Mouse (Mus musculus): ENCODE results near the gene Nat8l.

- peak; percentile 54 for TF ChIP-seq CTCF (IDR thresholded peaks at IDR 0.05; ENCODE audit: low read depth)
- TF ChIP-seq EP300 (IDR thresholded peaks at IDR 0.05; ENCODE audit: low read depth) = no peak
These were observed 18.9 kb downstream of the Nat8l start for GRCm38 (mm10) chr5:34014652-34015051.

Data from liver, postnatal 0 days (tissue).